ENCODE assay signal across 8 mouse cellular contexts in genomic region chr3:97658426-97659193, GRCm38 (mm10). TPM values are rescaled to one million over a fixed set of nuclear protein-coding genes. Genes with fewer than 3 reads are reported as not detected.
A peak's percentile ranks its signal among the peaks of the same experiment; 100 is the strongest.
DNase-seq lines count a peak whose midpoint lies in the region; ATAC-seq lines count a peak whose summit lies in the region.

No protein-coding gene starts in this region.

- no peaks in the 10 kb centered on the region for H3K27me3 ChIP-seq in heart, embryonic 11.5 days (ENCODE audit: control insufficient read depth, insufficient read depth, low read length)
- no peaks in the 10 kb centered on the region for H3K27me3 ChIP-seq in forebrain, embryonic 14.5 days (replicated peaks; ENCODE audit: control insufficient read depth, insufficient read depth, low read length)
- no peaks in the 10 kb centered on the region for H3K27me3 ChIP-seq in neural tube, embryonic 15.5 days (replicated peaks)

- no peaks in the 10 kb centered on the region for H3K36me3 ChIP-seq in heart, embryonic 11.5 days (ENCODE audit: control insufficient read depth, insufficient read depth, low read length)
- H3K36me3 ChIP-seq in forebrain, embryonic 14.5 days (ENCODE audit: control insufficient read depth, insufficient read depth, low read length): 0 out of 2 replicates have a peak, but pooled peaks cover 7% of the 10 kb centered on the region
- peaks cover 14% of the 10 kb centered on the region for H3K36me3 ChIP-seq in neural tube, embryonic 15.5 days

- peak overlapping the region; percentile 86 for H3K4me3 ChIP-seq in heart, embryonic 11.5 days (ENCODE audit: low read depth, low read length)
- H3K4me3 ChIP-seq in forebrain, embryonic 14.5 days (ENCODE audit: low read depth, low read length): peak overlapping the region; percentile 77
- peak overlapping the region; percentile 89 for H3K4me3 ChIP-seq in neural tube, embryonic 15.5 days (replicated peaks)

- intact Hi-C loops in heart, postnatal 36 days (cut with DNase I): loop anchor here (1.0 to 5.0 kb wide), 2 partner anchors 48 to 431 kb away; partner anchors contain the start of gene Chd1l

- under 1% methylated on average over 50 of the region's 50 CpGs for WGBS in heart, embryonic 11.5 days (ENCODE audit: insufficient replicate concordance)
- WGBS in forebrain, embryonic 14.5 days: under 1% methylated on average over 42 of the region's 50 CpGs
- 1% methylated on average over 49 of the region's 50 CpGs for WGBS in neural tube, embryonic 15.5 days

- ATAC-seq in heart, embryonic 11.5 days (replicated peaks; ENCODE audit: insufficient number of reproducible peaks, low FRiP score, low TSS enrichment): peak; percentile 78
- ATAC-seq in forebrain, embryonic 14.5 days: peak; percentile 85
- peak; percentile 70 for ATAC-seq in neural tube, embryonic 15.5 days (ENCODE audit: low FRiP score)

- peak overlapping the region; percentile 55 for H3K27ac ChIP-seq in heart, embryonic 11.5 days (ENCODE audit: low read depth, low read length)
- H3K27ac ChIP-seq in forebrain, embryonic 14.5 days (ENCODE audit: low read depth, low read length): peak overlapping the region; percentile 58; the same call in 1 of the 2 replicates
- peak overlapping the region; percentile 84 for H3K27ac ChIP-seq in neural tube, embryonic 15.5 days (replicated peaks)

- no peak for DNase-seq in heart, postnatal 36 days
- peak; percentile 20 for DNase-seq in 3T3-L1 (ENCODE audit: low read depth, low spot score)
- DNase-seq in NIH3T3 (ENCODE audit: low read depth): peak; percentile 26
- no peak for DNase-seq in forebrain, embryonic 14.5 days (ENCODE audit: low spot score)
- peak; percentile 77 for DNase-seq in liver
- DNase-seq in urinary bladder, postnatal 4 days (ENCODE audit: low spot score in 2 of 2): no peak

- peak overlapping the region; percentile 83 for H3K4me2 ChIP-seq in heart, embryonic 11.5 days
- peak overlapping the region; percentile 67 for H3K4me2 ChIP-seq in forebrain, embryonic 14.5 days (ENCODE audit: low read length)
- peak overlapping the region; percentile 70 for H3K4me2 ChIP-seq in neural tube, embryonic 15.5 days

- peak overlapping the region; percentile 82 for H3K9ac ChIP-seq in heart, embryonic 11.5 days (ENCODE audit: low read depth, low read length)
- H3K9ac ChIP-seq in forebrain, embryonic 14.5 days (ENCODE audit: low read length): peak overlapping the region; percentile 72
- peak overlapping the region; percentile 79 for H3K9ac ChIP-seq in neural tube, embryonic 15.5 days (replicated peaks)

- H3K9me3 ChIP-seq in heart, embryonic 11.5 days (replicated peaks; ENCODE audit: control insufficient read depth, low read length): peaks cover 2% of the 10 kb centered on the region; the same call in 1 of the 2 replicates
- no peaks in the 10 kb centered on the region for H3K9me3 ChIP-seq in forebrain, embryonic 14.5 days (replicated peaks; ENCODE audit: control insufficient read depth, low read length)
- no peaks in the 10 kb centered on the region for H3K9me3 ChIP-seq in neural tube, embryonic 15.5 days (replicated peaks)

- H3K4me1 ChIP-seq in heart, embryonic 11.5 days (ENCODE audit: control insufficient read depth, insufficient read depth, low read length): peaks cover 14% of the 10 kb centered on the region
- H3K4me1 ChIP-seq in forebrain, embryonic 14.5 days (ENCODE audit: control insufficient read depth, insufficient read depth, low read length): peaks cover 5% of the 10 kb centered on the region; the same call in 1 of the 2 replicates
- H3K4me1 ChIP-seq in neural tube, embryonic 15.5 days: peaks cover 19% of the 10 kb centered on the region

RNA-seq across cellular contexts. Expression of gene Prkab2, which starts 0.6 kb away (rescaled TPM):
- 16.0 and 23.3 TPM in 2 replicates for polyA plus RNA-seq in heart, embryonic 11.5 days (2014; fragmentation: Nextera tagmentation; extraction: Ambion mirVana)
- 10 to 100 TPM; 22.4 to 29.2 TPM for total RNA-seq in heart, postnatal 36 days (2021)
- polyA plus RNA-seq in forebrain, embryonic 14.5 days (2014; fragmentation: Nextera tagmentation; extraction: Ambion mirVana): 5.3 and 6.8 TPM in 2 replicates
- polyA plus RNA-seq in neural tube, embryonic 15.5 days (2015; fragmentation: Nextera tagmentation; extraction: Ambion mirVana): 13.4 and 15.4 TPM in 2 replicates

RNA-seq across cellular contexts. Expression of gene Gm17651, which starts 15.9 kb away (rescaled TPM):
- not detected in 2 replicates for polyA plus RNA-seq in heart, embryonic 11.5 days (2014; fragmentation: Nextera tagmentation; extraction: Ambion mirVana)
- total RNA-seq in heart, postnatal 36 days (2021): not detected
- polyA plus RNA-seq in forebrain, embryonic 14.5 days (2014; fragmentation: Nextera tagmentation; extraction: Ambion mirVana): not detected in 2 replicates
- not detected in 2 replicates for polyA plus RNA-seq in neural tube, embryonic 15.5 days (2015; fragmentation: Nextera tagmentation; extraction: Ambion mirVana)

RNA-seq across cellular contexts. Expression of gene Fmo5, which starts 30.0 kb away (rescaled TPM):
- 2.8 and 3.1 TPM in 2 replicates for polyA plus RNA-seq in heart, embryonic 11.5 days (2014; fragmentation: Nextera tagmentation; extraction: Ambion mirVana)
- total RNA-seq in heart, postnatal 36 days (2021): 10 to 100 TPM; 13.8 to 13.9 TPM
- polyA plus RNA-seq in forebrain, embryonic 14.5 days (2014; fragmentation: Nextera tagmentation; extraction: Ambion mirVana): 0.51 and 0.67 TPM in 2 replicates
- polyA plus RNA-seq in neural tube, embryonic 15.5 days (2015; fragmentation: Nextera tagmentation; extraction: Ambion mirVana): 0.72 and 2.1 TPM in 2 replicates

RNA-seq across cellular contexts. Expression of gene Chd1l, which starts 48.6 kb away (rescaled TPM):
- 14.5 and 18.4 TPM in 2 replicates for polyA plus RNA-seq in heart, embryonic 11.5 days (2014; fragmentation: Nextera tagmentation; extraction: Ambion mirVana)
- 10 to 100 TPM; 10.4 to 12.3 TPM for total RNA-seq in heart, postnatal 36 days (2021)
- 6.2 and 6.8 TPM in 2 replicates for polyA plus RNA-seq in forebrain, embryonic 14.5 days (2014; fragmentation: Nextera tagmentation; extraction: Ambion mirVana)
- 4.3 and 8.2 TPM in 2 replicates for polyA plus RNA-seq in neural tube, embryonic 15.5 days (2015; fragmentation: Nextera tagmentation; extraction: Ambion mirVana)

Comparison
In these comparisons a context has a peak if more than half of its experiments do, and no peak if none do; other contexts are left out.
1. DNase-seq: peak in 3T3-L1 (single experiment), NIH3T3 (single experiment) and liver (single experiment); none in heart, postnatal 36 days (0 of 2), forebrain, embryonic 14.5 days (single experiment) and urinary bladder, postnatal 4 days (0 of 2).
2. Peak in every context shown above with its lines, with median percentiles within 50 percentile points of each other: ATAC-seq, H3K27ac ChIP-seq, H3K4me2 ChIP-seq, H3K4me3 ChIP-seq and H3K9ac ChIP-seq.